Mouse (Mus musculus) limb, embryonic 15.5 days (tissue): ENCODE measurements around the gene Prr12. TPM values are rescaled to one million over a fixed set of nuclear protein-coding genes. Genes with fewer than 3 reads are reported as not detected.

Experiments
- ATAC-seq: fragments of 200-750 bp; cut with Nextera tagmentation; 2 replicates; pipeline ENCODE4 v1.8.0; 2017; ENCODE audit warnings: low read depth, moderate TSS enrichment; ENCODE audit not compliant: insufficient number of reproducible peaks, low FRiP score, low TSS enrichment
- H3K27ac ChIP-seq: fragments of 300-500 bp; sonication (generic); 2 replicates; pipeline ENCODE4 v1.5.1; 2015; ENCODE audit warnings: moderate library complexity, mild to moderate bottlenecking, inconsistent platforms
- H3K27me3 ChIP-seq: fragments of 300-500 bp; sonication (generic); 2 replicates; pipeline ENCODE4 v1.6.1; 2015; ENCODE audit warnings: inconsistent platforms
- H3K36me3 ChIP-seq: fragments of 300-500 bp; sonication (generic); 2 replicates; pipeline ENCODE4 v1.6.1; 2015; ENCODE audit warnings: inconsistent platforms
- H3K4me1 ChIP-seq: fragments of 300-500 bp; sonication (generic); 2 replicates; pipeline ENCODE4 v1.6.1; 2015; ENCODE audit warnings: inconsistent platforms
- H3K4me2 ChIP-seq: fragments of 300-500 bp; sonication (generic); 2 replicates; pipeline ENCODE4 v1.6.1; 2015; ENCODE audit warnings: mild to moderate bottlenecking, inconsistent platforms
- H3K4me3 ChIP-seq: fragments of 300-500 bp; sonication (generic); 2 replicates; pipeline ENCODE4 v1.5.1; 2015; ENCODE audit warnings: mild to moderate bottlenecking, inconsistent platforms
- H3K9ac ChIP-seq: fragments of 300-500 bp; sonication (generic); 2 replicates; pipeline ENCODE4 v1.6.1; 2015; ENCODE audit warnings: inconsistent platforms
- H3K9me3 ChIP-seq: fragments of 300-500 bp; sonication (generic); 2 replicates; pipeline ENCODE4 v1.6.1; 2016; ENCODE audit warnings: inconsistent platforms
- WGBS: fragments of 180-500 bp; shearing (Covaris S2); methylation state at CpG from one replicate; pipeline ENCODE4 v1.1.7; 2015; 5-methylcytosine and 5-hydroxymethylcytosine counted together
- microRNA-seq: library from miRNA; unstranded; fragments of <30 nt; microRNA quantifications from one replicate; pipeline ENCODE4, GENCODE M21; 2016
- polyA plus RNA-seq: library from polyadenylated mRNA; unstranded; fragments of >200 nt; fragmentation: Nextera tagmentation; extraction: Ambion mirVana; gene quantifications from 2 replicates; pipeline ENCODE4 v1.2.1, GENCODE M21; 2015

Gene Prr12
- polyA plus RNA-seq, 1 experiment from 2014 or later: 11.5 TPM

- H3K4me2 ChIP-seq: peak overlapping the region; percentile 66
- H3K9ac ChIP-seq: peak overlapping the region; percentile 89
- no peaks in the 10 kb centered on the region for H3K9me3 ChIP-seq
- no peak for ATAC-seq
- no peaks in the 10 kb centered on the region for H3K27me3 ChIP-seq
- 1% methylated on average over 44 of the region's 45 CpGs for WGBS
- H3K4me3 ChIP-seq: peak overlapping the region; percentile 63
- H3K4me1 ChIP-seq: peaks cover 34% of the 10 kb centered on the region
- H3K27ac ChIP-seq: peak overlapping the region; percentile 93
- H3K36me3 ChIP-seq: peaks cover 37% of the 10 kb centered on the region
Observed at GRCm38 (mm10) chr7:44985595-44986191, 67.0 kb downstream of the Prr12 start.

DNA sequence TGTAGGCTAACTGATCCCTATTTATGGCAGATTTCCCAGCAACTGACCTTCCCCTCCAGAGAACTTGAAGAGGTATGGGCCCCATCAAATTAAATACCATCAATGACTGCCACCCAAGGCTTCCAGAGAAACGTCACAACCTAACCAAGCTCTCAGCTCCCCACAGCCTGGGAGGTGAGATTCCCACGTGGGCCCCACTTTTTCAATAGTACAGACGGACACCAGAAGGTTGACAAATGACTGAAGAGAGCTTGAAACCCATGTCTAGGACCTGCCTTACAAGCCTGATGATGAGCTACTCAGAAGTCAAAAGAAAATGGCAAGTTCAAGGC lies 67.9 kb downstream of the Prr12 start:
- Histone ChIP-seq H3K36me3 (peaks cover 41% of the 10 kb centered on the region), H3K4me1 (peaks cover 34% of the 10 kb centered on the region), H3K9ac (no peak overlapping the region), H3K4me3 (peak overlapping the region; percentile 63), H3K27me3 (no peaks in the 10 kb centered on the region), H3K4me2 (peak overlapping the region; percentile 66), H3K27ac (0 out of 2 replicates have a peak overlapping the region, but pooled peaks have one; percentile 93), H3K9me3 (no peaks in the 10 kb centered on the region)
- no peak for ATAC-seq
- 37% methylated on average over 3 of the region's 3 CpGs for WGBS

DNA sequence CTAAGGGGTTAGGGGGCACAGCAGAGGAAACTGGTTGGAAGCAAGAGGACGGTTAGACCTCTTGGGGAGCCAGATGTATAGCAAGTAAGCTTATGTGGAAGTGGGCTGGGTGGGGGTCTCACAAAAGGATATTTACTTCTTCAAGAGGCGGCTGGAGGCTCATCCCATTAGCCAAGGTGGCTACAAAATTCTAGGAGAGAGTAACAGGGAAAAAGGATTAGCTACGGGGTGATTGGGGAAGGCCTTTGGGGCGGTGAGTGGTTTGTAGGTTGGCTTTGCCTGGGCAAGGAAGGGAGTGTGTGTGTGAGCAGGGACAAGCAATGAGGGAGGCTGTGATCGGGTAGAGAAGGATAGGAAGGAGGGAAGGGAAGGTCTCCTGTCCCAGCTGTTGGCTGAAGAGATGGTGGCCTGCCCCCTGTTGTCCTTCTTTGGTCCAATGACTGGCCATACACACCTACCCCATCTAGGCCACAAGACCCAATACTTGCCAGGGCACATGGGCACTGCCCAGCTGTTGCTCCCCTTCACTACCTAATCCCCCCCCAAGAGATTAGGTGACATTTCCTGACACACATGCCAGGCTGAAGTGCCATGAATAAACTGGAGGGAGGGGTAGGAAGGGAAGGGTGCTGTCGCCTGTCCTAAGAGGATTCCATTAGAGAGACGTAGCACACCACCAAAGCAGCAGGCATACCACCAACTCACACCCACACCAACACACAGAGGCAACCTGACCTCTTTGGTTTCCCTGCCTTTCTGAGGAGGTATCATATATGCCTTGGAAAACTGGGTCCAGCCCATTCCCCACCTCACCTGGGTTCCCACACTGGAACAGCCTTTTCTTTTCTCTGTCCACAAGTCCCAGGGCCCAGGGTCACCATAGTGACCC lies 68.5 kb downstream of the Prr12 start:
- 74% methylated on average over 7 of the region's 7 CpGs for WGBS
- peaks cover 34% of the 10 kb centered on the region for H3K4me1 ChIP-seq
- H3K27me3 ChIP-seq: no peaks in the 10 kb centered on the region
- peaks cover 43% of the 10 kb centered on the region for H3K36me3 ChIP-seq
- H3K27ac ChIP-seq: peak overlapping the region; percentile 50
- H3K4me3 ChIP-seq: peak overlapping the region; percentile 63
- H3K9ac ChIP-seq: no peak overlapping the region
- H3K9me3 ChIP-seq: no peaks in the 10 kb centered on the region
- peak overlapping the region; percentile 66; the same call in 1 of the 2 replicates for H3K4me2 ChIP-seq
- ATAC-seq: no peak

- WGBS: 40% methylated on average over 6 of the region's 6 CpGs
- H3K4me2 ChIP-seq: no peak overlapping the region
- no peak overlapping the region for H3K4me3 ChIP-seq
Observed at GRCm38 (mm10) chr7:44983085-44983484, 69.6 kb downstream of the Prr12 start.

DNA sequence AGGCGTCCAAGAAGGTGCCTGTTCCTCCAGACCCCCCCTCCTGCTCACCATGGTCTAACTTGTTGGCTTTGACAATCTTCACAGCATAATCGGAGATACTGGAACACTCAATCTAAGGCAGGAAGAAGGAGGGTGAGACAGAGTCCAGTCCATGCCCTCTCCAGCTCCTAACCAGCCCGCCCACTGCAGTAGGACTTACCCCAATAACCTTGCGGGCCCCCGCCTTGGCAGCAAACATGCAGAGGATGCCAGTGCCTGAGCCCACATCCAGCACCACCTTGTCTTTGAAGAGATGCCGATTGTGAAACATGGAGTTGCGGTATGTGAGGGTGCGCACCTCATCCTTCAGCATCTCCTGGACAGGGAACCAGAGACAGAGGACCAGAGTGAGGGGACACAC lies 71.1 kb downstream of the Prr12 start:
- Histone ChIP-seq H3K4me1 (peaks cover 24% of the 10 kb centered on the region), H3K4me2 (no peak overlapping the region), H3K36me3 (peaks cover 67% of the 10 kb centered on the region), H3K4me3 (no peak overlapping the region), H3K9ac (no peak overlapping the region), H3K27me3 (no peaks in the 10 kb centered on the region), H3K9me3 (no peaks in the 10 kb centered on the region), H3K27ac (no peak overlapping the region)
- WGBS: 96% methylated on average over 8 of the region's 8 CpGs
- no peak for ATAC-seq

More at GRCm38 (mm10) chr7:44983085-44983484, 69.6 kb downstream of the Prr12 start:
- Histone ChIP-seq H3K9me3 (no peaks in the 10 kb centered on the region), H3K27ac (peak overlapping the region; percentile 50; the same call in 1 of the 2 replicates), H3K9ac (no peak overlapping the region), H3K36me3 (peaks cover 52% of the 10 kb centered on the region), H3K27me3 (no peaks in the 10 kb centered on the region), H3K4me1 (peaks cover 28% of the 10 kb centered on the region)
- no peak for ATAC-seq

- Histone ChIP-seq H3K9ac (no peak overlapping the region), H3K27me3 (no peaks in the 10 kb centered on the region)
- 87% methylated on average over 3 of the region's 3 CpGs for WGBS
Observed at GRCm38 (mm10) chr7:44978300-44978699, 74.4 kb downstream of the Prr12 start.

More at GRCm38 (mm10) chr7:44978300-44978699, 74.4 kb downstream of the Prr12 start:
- Histone ChIP-seq H3K36me3 (peaks cover 76% of the 10 kb centered on the region), H3K27ac (no peak overlapping the region), H3K4me1 (peaks cover 13% of the 10 kb centered on the region), H3K4me2 (no peak overlapping the region), H3K9me3 (no peaks in the 10 kb centered on the region), H3K4me3 (no peak overlapping the region)
- ATAC-seq: no peak

Small RNAs within 50 kb of the gene (microRNA-seq; reads per million reads assigned to microRNA genes)
- 1.2 reads per million for gene Mir7054

Other genes with a start within 250 kb of the Prr12 start
- gene Nup62, start 236.8 kb downstream of the Prr12 start, polyA plus RNA-seq: 83.6 and 88.0 TPM in 2 replicates
- gene Il4i1, start 236.5 kb downstream of the Prr12 start, polyA plus RNA-seq: 1.0 and 1.6 TPM in 2 replicates
- gene Atf5, start 236.2 kb downstream of the Prr12 start, polyA plus RNA-seq: 5.7 and 6.2 TPM in 2 replicates
- 118 and 124 TPM in 2 replicates for gene Akt1s1, start 203.9 kb downstream of the Prr12 start, polyA plus RNA-seq
- 82.6 and 89.6 TPM in 2 replicates for gene Tbc1d17, start 203.8 kb downstream of the Prr12 start, polyA plus RNA-seq
- 29.7 and 29.8 TPM in 2 replicates for gene Pnkp, start 195.7 kb downstream of the Prr12 start, polyA plus RNA-seq
- 286 and 373 TPM in 2 replicates for gene Ptov1, start 183.1 kb downstream of the Prr12 start, polyA plus RNA-seq
- 103 and 109 TPM in 2 replicates for gene Med25, start 160.2 kb downstream of the Prr12 start, polyA plus RNA-seq
- gene Fuz, start 156.8 kb downstream of the Prr12 start, polyA plus RNA-seq: 22.8 and 24.2 TPM in 2 replicates
- gene Ap2a1, start 123.4 kb downstream of the Prr12 start, polyA plus RNA-seq: 68.8 and 71.9 TPM in 2 replicates
- 0.17 TPM in 1 of 2 replicates, not detected in the other for gene Tsks, start 109.7 kb downstream of the Prr12 start, polyA plus RNA-seq
- gene Cpt1c, start 78.0 kb downstream of the Prr12 start, polyA plus RNA-seq: 27.9 and 28.3 TPM in 2 replicates
- 408 and 429 TPM in 2 replicates for gene Prmt1, start 66.3 kb downstream of the Prr12 start, polyA plus RNA-seq
- gene Irf3, start 55.2 kb downstream of the Prr12 start, polyA plus RNA-seq: 101 and 105 TPM in 2 replicates
- gene Bcl2l12, start 54.2 kb downstream of the Prr12 start, polyA plus RNA-seq: 58.8 and 59.4 TPM in 2 replicates
- gene Scaf1, start 36.5 kb downstream of the Prr12 start, polyA plus RNA-seq: 34.8 TPM in 2 replicates
- 44.9 and 49.1 TPM in 2 replicates for gene Rras, start 34.9 kb downstream of the Prr12 start, polyA plus RNA-seq
- gene Nosip, start 9.5 kb upstream of the Prr12 start, polyA plus RNA-seq: 63.0 and 70.3 TPM in 2 replicates
- gene Prrg2, start 9.8 kb upstream of the Prr12 start, polyA plus RNA-seq: 23.1 and 25.1 TPM in 2 replicates
- gene Rcn3, start 39.3 kb upstream of the Prr12 start, polyA plus RNA-seq: 653 and 714 TPM in 2 replicates
- gene Fcgrt, start 51.0 kb upstream of the Prr12 start, polyA plus RNA-seq: 99.7 and 121 TPM in 2 replicates
- gene Rps11, start 71.6 kb upstream of the Prr12 start, polyA plus RNA-seq: 1,215 and 1,484 TPM in 2 replicates
- 1,220 and 1,390 TPM in 2 replicates for gene Rpl13a, start 75.9 kb upstream of the Prr12 start, polyA plus RNA-seq
- 0.65 TPM in 1 of 2 replicates, not detected in the other for gene Gm45713, start 83.3 kb upstream of the Prr12 start, polyA plus RNA-seq
- gene Flt3l, start 83.6 kb upstream of the Prr12 start, polyA plus RNA-seq: 2.1 and 2.7 TPM in 2 replicates
- gene Pih1d1, start 101.4 kb upstream of the Prr12 start, polyA plus RNA-seq: 76.3 and 84.6 TPM in 2 replicates
- 44.1 and 49.1 TPM in 2 replicates for gene Aldh16a1, start 101.7 kb upstream of the Prr12 start, polyA plus RNA-seq
- 0.12 and 0.24 TPM in 2 replicates for gene Slc17a7, start 111.1 kb upstream of the Prr12 start, polyA plus RNA-seq
- not detected in 2 replicates for gene Gfy, start 126.7 kb upstream of the Prr12 start, polyA plus RNA-seq
- not detected in 2 replicates for gene Pth2, start 128.1 kb upstream of the Prr12 start, polyA plus RNA-seq
- 1.2 and 2.7 TPM in 2 replicates for gene Ccdc155, start 152.0 kb upstream of the Prr12 start, polyA plus RNA-seq
- 51.2 and 64.5 TPM in 2 replicates for gene Dkkl1, start 159.3 kb upstream of the Prr12 start, polyA plus RNA-seq
- 131 and 134 TPM in 2 replicates for gene Tead2, start 162.9 kb upstream of the Prr12 start, polyA plus RNA-seq
- 3.8 and 5.1 TPM in 2 replicates for gene Cd37, start 186.2 kb upstream of the Prr12 start, polyA plus RNA-seq
- gene Slc6a16, start 188.2 kb upstream of the Prr12 start, polyA plus RNA-seq: 0.09 TPM in 1 of 2 replicates, not detected in the other
- gene Slc6a21, start 224.6 kb upstream of the Prr12 start, polyA plus RNA-seq: not detected in 2 replicates